Mouse (Mus musculus): Measurements from ENCODE around the gene Chst15.

Gene Chst15

DNA sequence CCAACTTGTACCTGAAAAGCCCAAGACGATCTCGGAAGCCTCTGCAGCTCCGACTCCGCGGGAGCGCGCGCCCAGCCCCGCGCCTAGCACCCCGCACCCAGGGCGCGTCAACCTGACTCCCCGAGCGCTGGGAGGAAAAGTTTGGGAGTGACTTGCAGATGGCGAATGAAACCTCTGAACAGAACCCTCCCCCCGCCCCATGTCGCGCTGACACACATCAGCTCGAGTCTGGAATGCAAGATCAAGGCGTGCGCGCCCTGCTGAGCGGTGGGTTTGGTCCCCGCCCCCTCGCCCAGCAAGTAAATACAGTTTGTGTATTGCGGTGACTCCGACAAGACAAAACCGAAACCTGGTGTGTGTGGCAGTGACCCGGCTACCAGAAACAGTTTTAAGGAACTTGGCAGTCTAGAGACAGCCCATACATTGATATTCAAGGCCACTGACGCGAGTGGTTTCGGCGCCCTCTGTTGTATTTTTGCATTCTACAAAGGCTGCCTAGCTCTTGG is at the start of gene Chst15:
TSS of gene Chst15 (minus strand) at position 193 of the 506 bp plus-strand sequence.
- DNase-seq = peak; percentile 68

DNA sequence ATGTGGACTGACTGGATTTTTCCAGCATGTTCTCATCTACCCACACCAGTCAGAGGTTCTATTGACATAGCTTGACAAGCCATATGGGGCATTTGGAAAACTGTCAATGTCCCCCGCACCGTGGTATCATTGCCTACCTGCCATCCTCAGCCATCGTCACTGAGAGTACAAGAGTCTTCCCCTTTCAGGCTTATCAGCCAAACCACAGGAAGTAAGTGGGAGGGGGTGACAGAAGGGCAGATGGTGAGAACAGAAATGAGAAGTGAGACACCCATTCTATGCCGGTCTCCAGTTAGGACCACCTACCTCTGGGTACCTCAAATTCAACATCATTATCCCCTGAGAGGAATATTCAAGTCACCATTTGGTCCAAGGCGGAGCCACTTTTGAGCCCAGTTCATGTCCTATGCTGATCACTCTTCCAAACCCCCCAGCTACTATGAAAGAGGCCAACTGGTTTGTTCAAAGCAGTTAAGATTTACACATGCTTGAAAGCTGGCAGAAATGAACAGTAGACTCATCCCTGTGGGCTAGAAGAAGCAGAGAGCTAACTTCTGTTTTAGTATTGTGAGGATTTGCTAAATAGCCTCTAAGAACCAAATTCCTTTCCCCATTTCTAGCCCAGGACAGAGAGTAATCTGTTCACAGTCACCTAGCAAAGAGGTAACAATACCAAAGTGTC is 48.8 kb upstream of the Chst15 start:
- DNase-seq = no peak

DNA sequence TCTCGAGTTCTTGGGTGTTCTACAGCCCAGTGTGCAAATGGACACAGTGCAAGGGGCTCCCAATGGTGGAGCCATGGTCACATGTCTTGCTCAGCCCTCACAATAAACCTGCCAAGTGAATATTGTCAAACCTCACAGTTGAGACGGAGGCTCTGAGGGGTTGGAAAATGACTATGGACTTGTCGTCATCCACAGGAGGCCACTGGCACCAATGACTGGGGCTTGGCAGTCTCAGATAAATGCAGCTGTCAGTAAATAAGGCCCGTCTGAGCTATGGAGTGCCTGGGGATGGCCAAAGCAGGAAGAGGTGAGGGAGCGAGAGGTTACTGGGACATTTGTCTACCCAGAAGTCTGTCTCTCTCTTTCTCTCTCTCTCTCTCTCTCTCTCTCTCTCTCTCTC is 48.1 kb upstream of the Chst15 start:
- DNase-seq = no peak

DNA sequence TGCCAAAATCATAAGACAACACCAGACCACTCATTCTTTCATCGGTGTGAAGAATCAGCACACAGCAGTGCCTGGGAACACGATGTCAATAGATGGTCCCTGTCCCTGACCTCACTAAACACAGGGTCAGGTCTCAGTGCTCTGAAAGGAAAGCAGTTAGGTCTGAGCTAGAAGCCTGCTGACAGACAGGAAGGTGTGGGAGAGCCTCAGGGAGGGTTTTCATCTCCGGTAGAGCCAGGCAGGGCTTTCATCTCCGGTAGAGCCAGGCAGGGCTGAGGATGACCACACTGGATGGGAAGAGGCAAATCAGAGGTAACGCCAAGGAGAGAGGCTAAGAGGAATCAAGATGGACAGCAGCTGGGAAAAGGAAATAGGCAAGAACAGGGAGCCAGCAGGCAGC is 47.5 kb upstream of the Chst15 start:
- DNase-seq = no peak

DNA sequence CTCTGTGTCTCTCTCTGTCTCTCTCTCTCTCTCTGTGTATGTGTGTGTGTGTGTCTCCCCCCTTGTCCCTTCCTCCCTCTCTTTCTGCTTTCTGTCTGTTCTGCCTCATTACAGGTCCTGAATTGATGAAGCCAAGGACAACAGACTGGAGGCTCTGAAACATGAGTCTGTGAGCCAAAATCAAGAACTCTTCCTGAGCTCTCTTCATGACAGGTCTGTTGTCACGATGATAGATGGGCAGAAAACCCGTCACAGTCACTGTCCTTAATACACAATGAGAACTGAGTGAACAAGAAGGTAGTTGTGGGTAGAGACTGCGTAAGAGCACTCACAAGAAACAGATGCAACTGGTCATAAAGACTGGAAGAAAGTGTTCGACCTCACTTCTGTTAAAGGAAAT is 43.3 kb upstream of the Chst15 start:
- DNase-seq = no peak

DNA sequence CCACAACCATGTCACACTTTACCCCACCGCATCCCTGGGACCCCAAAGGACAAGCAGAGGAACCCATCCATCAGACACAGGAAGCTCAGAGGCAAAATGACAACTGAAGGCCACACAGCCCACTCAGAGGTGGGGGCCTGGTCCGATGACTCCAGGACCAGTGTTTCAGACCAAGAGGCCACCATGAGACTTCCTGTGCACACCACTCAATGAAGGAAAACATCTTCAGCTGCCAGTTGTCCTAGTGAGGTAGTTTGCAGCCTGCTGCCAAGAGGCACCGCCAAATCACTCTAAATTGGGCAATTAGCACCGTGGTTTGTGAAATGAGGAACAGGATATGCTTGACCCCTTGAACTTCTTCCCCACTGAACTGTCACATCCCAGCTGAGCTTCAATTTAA is 41.7 kb upstream of the Chst15 start:
- no peak for DNase-seq

DNA sequence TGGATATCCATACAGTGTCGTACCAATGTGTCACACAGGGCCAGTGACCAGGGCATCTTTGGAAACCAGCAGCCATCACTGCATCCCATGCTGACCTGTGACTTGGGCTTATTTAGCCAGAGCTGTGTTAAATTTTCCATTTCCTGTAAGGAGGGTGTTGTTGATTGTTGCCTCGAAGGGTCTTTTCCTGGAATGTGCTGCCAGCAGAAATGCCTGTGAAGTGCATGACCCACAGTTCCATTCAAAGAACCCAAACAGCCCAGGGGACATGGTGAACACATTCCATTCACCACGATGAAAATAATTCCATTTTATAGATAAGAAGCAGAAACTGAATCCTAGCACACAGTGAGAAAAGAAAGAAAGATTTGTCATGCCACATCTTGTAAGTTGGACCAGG is 41.2 kb upstream of the Chst15 start:
- no peak for DNase-seq

DNA sequence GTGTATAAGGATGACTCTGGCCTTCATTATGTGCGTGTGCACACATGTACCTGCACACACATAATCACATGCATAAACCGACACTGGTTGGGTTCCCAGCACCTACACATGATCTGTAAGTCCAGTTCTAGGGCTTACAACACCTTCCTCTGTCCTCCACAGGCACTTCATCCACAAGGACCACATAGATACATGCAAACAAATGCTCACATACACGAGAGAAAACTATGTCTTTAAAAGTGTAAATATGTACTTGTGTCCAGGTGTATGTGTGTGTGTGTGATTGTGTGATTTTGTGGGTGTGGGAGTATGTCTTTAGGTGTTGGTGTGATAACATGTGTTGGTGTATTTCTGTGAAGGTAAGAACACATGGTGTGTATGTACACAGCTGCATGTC is 40.8 kb upstream of the Chst15 start:
- no peak for DNase-seq

DNA sequence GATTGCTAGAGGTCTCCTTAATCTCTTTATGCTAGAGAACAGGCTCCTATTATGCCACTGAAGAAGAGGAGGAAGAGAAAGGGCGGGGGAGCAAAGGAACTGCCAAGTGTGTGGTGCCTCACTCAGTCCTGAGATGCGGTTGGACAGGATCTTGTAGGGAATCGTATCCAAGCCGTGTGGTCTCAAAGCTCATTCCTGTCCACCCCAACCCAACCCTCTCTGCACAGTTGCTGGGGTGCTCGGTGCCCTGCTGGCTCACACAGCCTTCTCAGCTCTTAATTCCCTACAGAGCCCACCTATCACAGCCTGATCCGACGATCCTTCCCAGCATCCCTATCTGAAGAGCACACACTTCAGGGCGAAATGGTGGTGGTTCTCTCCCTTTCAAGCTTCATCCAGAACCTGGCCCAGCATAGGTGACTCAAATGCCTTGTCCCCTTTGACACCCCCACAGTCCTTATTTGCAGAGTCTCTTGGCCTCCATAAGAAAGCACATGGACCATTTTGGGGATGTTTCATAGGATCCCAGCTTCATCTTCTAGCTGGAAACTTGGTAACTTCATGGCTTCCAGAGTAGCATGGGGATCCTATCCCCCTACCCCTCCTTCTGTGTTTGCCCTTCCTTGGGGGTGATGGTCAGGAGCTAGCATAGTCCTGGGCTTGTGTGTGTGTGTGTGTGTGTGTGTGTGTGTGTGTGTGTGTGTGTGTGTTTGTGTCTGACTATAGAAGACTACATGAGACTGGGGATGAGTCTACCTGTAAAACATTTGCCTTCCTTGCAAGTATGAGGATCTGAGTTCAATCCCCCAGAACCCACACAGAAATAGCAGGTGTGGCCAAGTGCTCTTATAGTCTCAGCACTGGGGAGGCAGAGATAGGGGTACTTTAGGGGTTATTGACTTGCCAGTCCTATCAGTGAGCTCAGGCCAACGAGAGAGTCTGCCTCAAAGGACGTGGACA is 40.1 kb upstream of the Chst15 start:
- no peak for DNase-seq

DNA sequence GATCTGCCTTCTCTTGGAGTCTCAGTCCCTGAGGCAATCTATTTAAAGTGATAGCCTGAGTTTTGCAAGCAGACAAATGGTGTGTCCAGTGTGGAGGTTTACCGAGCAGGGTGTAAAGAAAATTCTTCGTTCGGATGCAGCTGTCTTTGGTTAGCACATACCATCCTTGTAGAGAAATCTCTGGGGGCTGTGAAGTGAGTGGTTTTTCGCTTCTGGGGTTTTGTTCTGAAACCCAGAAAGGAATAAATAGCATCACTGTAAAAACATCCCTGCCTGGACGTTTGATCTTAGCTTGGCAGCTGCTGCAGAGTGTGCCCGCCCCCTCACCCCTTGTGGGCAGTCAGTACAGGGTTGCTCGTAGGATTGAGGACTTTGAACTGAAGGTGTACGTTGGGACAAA is 39.2 kb upstream of the Chst15 start:
- no peak for DNase-seq

DNA sequence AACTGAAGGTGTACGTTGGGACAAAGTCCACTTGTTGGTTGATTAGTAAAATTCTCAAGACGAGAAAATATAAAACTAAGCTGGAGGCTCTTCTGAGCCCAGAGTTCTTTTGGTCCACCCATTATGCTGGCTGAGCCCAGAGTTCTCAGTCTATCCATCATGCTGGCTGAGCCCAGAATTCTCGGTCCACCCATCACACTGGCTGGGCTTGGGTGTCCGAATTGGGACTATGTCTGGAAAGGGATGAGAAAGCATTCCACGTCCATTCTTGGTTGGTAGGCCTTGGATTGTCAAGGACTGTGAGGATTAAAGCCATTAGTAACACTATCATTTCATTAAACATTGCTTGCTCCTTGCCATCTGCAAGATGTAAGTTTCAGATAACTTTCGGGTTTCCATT is 38.7 kb upstream of the Chst15 start:
- no peak for DNase-seq

DNA sequence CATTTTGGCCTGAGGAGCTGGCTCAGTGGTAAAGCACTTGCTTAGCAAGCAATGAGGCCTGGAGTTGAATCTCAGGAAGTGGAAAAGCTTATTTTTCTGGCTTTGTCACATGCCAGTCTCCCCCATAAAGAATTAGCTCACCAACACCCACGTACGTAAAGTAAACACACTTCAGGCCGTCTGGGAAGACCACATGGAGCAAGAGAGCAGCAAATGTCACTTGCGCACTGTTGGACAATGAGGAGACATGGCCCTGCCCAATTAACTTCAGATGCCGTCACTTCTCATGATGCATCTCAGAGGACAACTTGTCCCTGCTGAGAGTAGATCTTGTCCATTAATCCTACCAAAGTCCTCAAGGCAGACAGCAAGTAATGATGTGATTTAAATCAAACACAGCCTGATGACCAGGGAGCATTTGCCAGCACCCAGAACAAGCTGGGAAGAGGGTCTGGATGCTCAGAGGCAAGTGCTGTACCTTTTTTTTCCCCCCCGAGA is 32.1 kb upstream of the Chst15 start:
- DNase-seq = no peak

DNA sequence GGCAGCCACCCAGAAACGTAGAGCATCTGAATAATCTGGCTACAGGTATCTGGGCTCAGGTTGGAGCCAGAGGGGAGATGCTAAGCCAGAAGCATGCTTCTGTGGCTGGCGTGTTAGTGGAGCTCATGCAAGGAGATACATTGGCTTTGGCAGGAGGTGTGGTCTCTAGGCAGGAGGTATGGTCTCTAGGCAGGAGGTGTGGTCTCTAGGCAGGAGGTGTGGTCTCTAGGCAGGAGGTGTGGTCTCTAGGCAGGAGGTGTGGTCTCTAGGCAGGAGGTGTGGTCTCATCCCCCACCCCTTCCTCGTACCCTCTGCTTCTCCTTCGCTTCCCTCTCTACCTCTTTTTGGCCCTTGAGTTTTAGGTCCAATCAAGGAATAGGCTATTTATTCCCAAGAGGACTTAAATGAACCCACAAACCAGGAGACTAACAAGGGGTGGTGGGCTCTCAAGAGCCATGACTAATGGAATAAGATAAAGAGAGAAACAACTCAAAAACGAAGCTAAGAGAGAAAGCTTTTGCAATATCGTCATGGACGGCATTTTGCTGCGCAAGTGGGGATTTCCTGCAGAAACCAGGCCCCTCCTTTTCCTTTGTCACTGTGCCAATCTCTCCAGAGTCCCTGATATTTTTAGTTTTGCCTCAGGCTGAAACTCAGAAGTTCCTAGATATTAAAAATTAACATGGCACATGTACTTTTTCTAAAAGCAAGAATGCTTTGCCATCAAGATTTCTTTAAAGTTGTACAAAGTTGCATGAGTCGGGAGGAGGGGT is 30.4 kb upstream of the Chst15 start:
- DNase-seq = no peak

DNA sequence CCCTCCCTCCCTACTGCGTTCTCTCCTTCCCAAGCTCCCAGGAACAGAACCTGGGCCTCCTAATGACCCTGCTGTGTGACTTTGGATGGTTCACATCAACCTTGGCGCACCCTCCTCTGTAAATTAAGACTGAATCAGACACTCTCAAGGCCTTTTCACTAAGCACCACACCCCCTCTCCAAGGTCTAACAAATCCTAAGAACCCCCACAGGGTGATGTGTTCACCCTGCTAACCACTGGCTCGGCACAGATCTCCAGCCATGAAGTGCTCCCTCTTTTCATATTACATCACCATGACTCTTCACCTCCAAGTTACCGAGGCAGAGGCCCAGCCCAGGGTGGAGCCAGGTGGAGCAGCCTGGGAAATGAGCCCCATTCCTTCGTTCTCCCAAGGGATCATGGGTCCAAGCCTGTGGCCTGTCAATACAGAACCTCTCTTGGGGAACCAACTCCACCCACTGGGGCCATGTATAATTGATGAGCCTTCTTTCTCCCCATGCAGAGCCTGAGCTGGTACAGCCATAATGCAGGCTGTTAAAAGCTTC is 28.6 kb upstream of the Chst15 start:
- no peak for DNase-seq

DNA sequence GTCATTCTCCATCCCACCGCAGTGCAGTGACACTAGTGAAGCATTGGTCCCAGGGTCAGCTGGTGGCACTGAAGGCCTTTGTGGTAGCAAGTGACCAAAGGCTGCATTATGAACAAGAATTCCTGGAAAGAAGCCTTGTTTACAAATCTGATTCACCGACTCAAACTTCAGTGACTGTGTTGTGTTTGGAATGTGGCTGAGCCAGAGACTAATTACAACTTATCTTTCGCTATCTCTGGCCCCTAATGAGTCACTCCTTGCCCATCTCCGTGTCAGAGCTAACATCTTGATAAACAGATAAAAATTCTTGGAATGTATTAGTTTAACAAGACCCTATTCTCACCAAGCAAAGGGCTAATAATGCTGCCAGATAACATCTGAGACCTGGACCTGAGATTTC is 27.6 kb upstream of the Chst15 start:
- DNase-seq = no peak

DNA sequence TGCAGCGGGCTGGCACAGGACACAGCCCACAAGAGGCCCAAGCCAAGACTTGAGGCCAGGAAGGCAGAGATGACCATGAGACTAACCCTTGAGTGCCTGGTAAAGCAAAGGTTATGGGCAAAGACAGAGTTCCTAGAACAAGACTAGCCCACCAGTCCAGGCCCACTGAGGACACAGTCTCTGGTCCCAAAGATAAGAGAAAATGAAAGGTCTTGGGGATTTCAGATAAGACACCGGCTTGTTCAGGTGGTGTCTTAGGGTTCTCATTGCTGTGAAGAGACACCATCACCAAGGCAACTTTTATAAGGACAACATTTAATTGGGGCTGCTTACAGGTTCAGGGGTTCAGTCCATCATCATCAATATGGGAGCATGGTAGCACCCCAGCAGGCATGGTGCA is 26.9 kb upstream of the Chst15 start:
- DNase-seq = no peak

DNA sequence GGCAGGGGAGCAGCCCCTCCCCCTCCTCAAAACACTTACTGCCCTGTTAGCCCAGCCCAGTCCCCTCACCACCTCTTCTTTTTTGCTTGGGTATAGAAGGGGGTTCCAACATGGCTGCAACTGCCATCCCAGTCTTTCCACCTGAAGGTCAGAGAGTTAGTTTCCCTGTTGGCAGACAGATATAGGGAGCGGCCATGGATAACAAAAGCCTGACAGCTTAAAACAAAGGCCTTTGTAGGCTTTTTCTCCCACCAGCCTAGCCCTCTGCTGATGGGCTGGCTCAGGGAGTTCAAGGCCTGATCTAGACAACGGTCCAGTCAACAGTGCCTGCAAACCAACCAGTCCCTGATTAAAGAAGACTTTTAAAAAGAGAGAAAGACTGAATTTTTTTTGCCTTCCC is 26.1 kb upstream of the Chst15 start:
- no peak for DNase-seq

DNA sequence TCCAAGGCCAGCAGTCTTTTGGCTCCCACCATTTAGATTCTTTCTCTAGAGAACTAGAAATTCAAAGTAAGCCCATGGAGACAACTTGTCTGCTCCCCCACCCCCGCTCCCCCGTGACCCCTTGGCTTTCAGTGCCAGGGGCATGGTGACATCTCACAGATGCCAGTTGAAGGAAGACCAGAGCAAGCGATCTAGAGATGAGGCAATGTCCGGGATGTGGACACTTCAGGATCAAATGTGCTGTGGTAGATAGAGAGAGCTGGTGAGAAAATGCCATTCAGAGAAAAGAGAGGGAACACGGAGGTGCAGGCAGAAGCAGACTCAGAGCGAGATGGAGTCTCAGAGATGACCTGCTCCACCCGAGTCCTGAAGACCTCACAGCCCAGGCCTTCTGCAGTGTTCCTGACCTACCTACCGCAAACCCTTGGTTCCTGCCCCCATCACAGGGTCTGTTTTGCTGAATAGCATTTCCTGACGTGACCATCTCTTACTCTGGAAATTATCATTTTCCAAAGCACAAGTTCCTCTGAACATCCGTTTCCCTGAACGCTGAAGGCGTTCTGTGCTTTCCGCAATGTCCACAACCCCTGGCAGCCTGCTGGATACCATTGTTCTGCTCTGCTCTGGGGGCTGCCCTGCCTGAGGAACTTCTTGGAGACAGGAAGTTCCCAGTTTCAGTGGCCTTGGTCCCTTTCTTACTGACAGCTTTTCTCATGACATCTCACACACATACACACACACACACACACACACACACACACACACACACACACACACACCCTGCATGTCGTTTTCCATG is 22.2 kb upstream of the Chst15 start:
- DNase-seq = no peak

DNA sequence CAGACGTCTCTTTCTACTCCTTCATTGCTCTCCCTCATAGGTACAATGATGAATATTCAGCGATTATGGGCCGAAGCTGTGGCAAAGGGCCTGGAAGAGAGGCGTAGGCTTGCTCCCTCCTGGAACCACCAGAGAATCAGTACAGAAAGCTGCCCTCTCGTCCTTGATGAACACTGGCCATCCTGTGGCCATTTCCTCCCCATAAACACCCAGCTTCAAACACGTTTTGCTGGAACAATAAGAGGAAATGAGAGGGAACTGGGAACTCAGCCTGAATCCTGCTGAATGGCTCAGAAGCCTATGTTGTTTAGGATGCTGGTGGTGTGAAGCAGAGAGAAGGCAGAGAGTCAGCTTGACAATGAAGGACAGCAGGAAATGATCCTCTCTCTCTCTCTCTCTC is 21.3 kb upstream of the Chst15 start:
- no peak for DNase-seq

DNA sequence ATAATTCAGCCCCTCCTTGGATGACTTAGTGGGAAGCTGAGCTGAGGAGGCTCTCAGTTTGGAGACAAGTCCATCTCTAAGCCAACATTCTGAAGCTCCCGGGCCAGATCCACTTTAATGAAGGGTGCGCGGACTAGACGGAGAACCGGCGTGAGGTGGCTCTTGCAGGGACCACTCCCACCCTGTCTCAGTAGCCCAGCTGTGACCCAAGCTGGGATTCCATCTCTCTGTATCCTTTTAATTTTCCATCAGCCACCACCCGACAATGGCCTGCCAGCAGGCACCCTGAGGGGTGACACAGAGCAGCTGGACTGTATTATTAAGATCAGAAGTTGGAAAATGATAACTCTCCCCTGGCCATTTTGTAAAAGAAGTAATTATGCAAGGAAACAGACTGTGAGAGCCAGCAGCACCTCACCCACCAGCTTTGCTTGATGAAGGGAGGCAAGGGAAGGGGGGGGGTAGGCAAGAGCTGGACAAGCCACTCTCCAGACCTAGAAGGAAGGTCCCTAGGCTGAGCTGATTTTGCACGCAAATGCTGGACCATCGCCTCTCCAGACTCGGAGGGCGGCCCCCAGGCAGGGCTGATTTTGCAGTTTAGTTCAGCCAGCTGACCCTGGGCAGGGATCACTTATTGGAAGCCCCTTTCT is 20.4 kb upstream of the Chst15 start:
- DNase-seq = no peak

DNA sequence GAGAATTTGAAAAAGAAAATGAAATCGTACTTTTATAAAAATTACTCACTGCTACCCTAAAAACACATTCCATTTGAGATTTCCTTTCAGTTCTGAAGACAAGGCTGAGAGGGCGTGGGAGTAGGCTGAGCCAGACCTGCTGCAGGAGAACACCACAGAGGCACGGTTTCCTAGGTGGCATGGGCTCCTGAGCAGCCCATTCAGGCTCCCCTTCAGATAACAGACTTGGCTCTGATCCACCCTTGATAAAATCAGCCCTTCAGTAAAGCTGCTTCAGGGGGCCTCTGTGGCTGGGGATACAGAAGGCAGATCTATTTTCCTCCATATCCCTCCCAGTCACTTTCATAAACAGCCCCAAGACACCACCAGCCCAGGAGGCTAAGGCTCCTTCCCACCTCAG is 19.8 kb upstream of the Chst15 start:
- DNase-seq = no peak

DNA sequence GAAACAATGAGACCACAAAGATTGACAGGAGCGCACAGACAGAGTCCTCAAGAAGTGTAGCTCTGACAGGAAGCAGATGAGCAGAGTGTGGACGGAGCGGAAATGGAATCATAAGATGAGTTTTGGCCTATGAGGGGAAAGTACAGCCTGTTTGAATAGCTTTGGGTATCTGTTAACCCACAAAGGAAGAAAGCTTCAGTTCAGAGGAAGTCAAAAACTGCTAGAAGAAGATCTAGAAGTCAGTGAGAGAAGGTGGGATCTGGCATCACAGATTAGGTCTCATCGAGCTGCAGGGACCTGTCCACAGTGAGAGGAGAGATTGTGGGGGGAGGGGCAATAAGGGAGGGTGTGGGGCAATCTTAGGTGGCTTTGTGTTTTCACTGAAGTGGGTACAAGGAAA is 18.3 kb upstream of the Chst15 start:
- DNase-seq = no peak
